Mouse (Mus musculus) small intestine, adult 2 months (tissue): ENCODE measurements around the gene Ncoa1.

Source experiments
- CTCF ChIP-seq: fragments of 200-500 bp; IDR thresholded peaks from 2 replicates; pipeline ENCODE4 v1.5.1; 2012; ENCODE audit warnings: low read depth, mild to moderate bottlenecking, control low read depth, inconsistent platforms, low read length, moderate library complexity, mixed read lengths; ENCODE audit not compliant: insufficient replicate concordance, insufficient read length; ENCODE audit errors: extremely low read depth
- POLR2A ChIP-seq: fragments of 200-500 bp; IDR thresholded peaks from 2 replicates; pipeline ENCODE4 v1.6.1; 2012; ENCODE audit warnings: low read depth, mild to moderate bottlenecking, control low read depth, inconsistent platforms, low read length, moderate library complexity

GRCm38 (mm10) chr12:4390721-4391120, 86.3 kb downstream of the Ncoa1 start:
- TF ChIP-seq CTCF (no peak), POLR2A (no peak)
